Comparison of ENCODE assay signal across 7 mouse cellular contexts in genomic region chr4:45529986-45530597, GRCm38 (mm10). TPM values are rescaled to one million over a fixed set of nuclear protein-coding genes. Genes with fewer than 3 reads are reported as not detected.
DNase-seq lines count a peak whose midpoint lies in the region; ATAC-seq and TF ChIP-seq lines count a peak whose summit lies in the region.

No protein-coding gene starts in this region.

- H3K4me1 ChIP-seq in bone marrow macrophage, adult 2 months (ENCODE audit: control insufficient read depth, insufficient read depth, low read length): peaks cover 40% of the 10 kb centered on the region
- peaks cover 22% of the 10 kb centered on the region for H3K4me1 ChIP-seq in intestine, postnatal 0 days (replicated peaks; ENCODE audit: control insufficient read depth, insufficient read depth, low read length)
- H3K4me1 ChIP-seq in lung, postnatal 0 days (ENCODE audit: insufficient read depth, low read depth, low read length): peaks cover 11% of the 10 kb centered on the region
- H3K4me1 ChIP-seq in stomach, embryonic 14.5 days (ENCODE audit: control insufficient read depth, insufficient read depth, low read length): peaks cover 33% of the 10 kb centered on the region

- H3K9me3 ChIP-seq in intestine, postnatal 0 days (ENCODE audit: control insufficient read depth): no peaks in the 10 kb centered on the region
- H3K9me3 ChIP-seq in lung, postnatal 0 days (ENCODE audit: low read length): no peaks in the 10 kb centered on the region
- no peaks in the 10 kb centered on the region for H3K9me3 ChIP-seq in stomach, embryonic 14.5 days (ENCODE audit: control insufficient read depth, low read depth, low read length)

- no peak for TF ChIP-seq POLR2A in bone marrow macrophage, adult 2 months (IDR thresholded peaks at IDR 0.05; ENCODE audit: borderline replicate concordance, low read depth, low read length)

- no peaks in the 10 kb centered on the region for H3K27me3 ChIP-seq in intestine, postnatal 0 days (replicated peaks; ENCODE audit: control insufficient read depth, insufficient read depth, low read length)
- no peaks in the 10 kb centered on the region for H3K27me3 ChIP-seq in lung, postnatal 0 days (replicated peaks; ENCODE audit: insufficient read depth, low read length)
- H3K27me3 ChIP-seq in stomach, embryonic 14.5 days (ENCODE audit: control insufficient read depth, insufficient read depth, low read length): no peaks in the 10 kb centered on the region

- no peaks in the 10 kb centered on the region for H3K36me3 ChIP-seq in intestine, postnatal 0 days (ENCODE audit: control insufficient read depth, insufficient read depth)
- no peaks in the 10 kb centered on the region for H3K36me3 ChIP-seq in lung, postnatal 0 days (ENCODE audit: insufficient read depth, low read length)
- H3K36me3 ChIP-seq in stomach, embryonic 14.5 days (ENCODE audit: control insufficient read depth, insufficient read depth, low read length): no peaks in the 10 kb centered on the region

- TF ChIP-seq EP300 in lung, postnatal 0 days (IDR thresholded peaks at IDR 0.05): no peak

- no peak overlapping the region for H3K27ac ChIP-seq in bone marrow macrophage, adult 2 months (ENCODE audit: insufficient read depth, low read depth, low read length)
- peak overlapping the region; percentile 94 for H3K27ac ChIP-seq in intestine, postnatal 0 days (ENCODE audit: low read depth, low read length)
- H3K27ac ChIP-seq in lung, postnatal 0 days (ENCODE audit: low read length): peak overlapping the region; percentile 98
- H3K27ac ChIP-seq in stomach, embryonic 14.5 days (ENCODE audit: low read length): peak overlapping the region; percentile 84

- no peak for TF ChIP-seq CTCF in bone marrow macrophage, adult 2 months (IDR thresholded peaks at IDR 0.05; ENCODE audit: low read depth, low read length)
- no peak for TF ChIP-seq CTCF in intestine, postnatal 0 days (IDR thresholded peaks at IDR 0.05; ENCODE audit: low read depth)
- TF ChIP-seq CTCF in lung, postnatal 0 days (IDR thresholded peaks at IDR 0.05): peak; percentile 11; the same call in 1 of the 2 replicates

- peak; percentile 27 for DNase-seq in thymus, postnatal 0 days (ENCODE audit: low spot score)
- no peak for DNase-seq in thymus, postnatal 25 days
- peak; percentile 55 for DNase-seq in gastrocnemius, postnatal 25 days
- peak; percentile 74 for DNase-seq in lung, postnatal 0 days (ENCODE audit: low spot score)

- peak; percentile 14; the same call in 1 of the 2 replicates for ATAC-seq in intestine, postnatal 0 days
- ATAC-seq in lung, postnatal 0 days: peak; percentile 40
- ATAC-seq in stomach, embryonic 14.5 days (ENCODE audit: insufficient number of reproducible peaks, insufficient read depth, low FRiP score, low read depth): peak; percentile 40

- under 1% methylated on average over 82 of the region's 89 CpGs for WGBS in intestine, postnatal 0 days
- WGBS in lung, postnatal 0 days: under 1% methylated on average over 63 of the region's 89 CpGs
- WGBS in stomach, embryonic 14.5 days: under 1% methylated on average over 81 of the region's 89 CpGs

- H3K4me3 ChIP-seq in bone marrow macrophage, adult 2 months (ENCODE audit: insufficient read depth, low read length): peak overlapping the region; percentile 76
- peak overlapping the region; percentile 84 for H3K4me3 ChIP-seq in intestine, postnatal 0 days (ENCODE audit: low read depth, low read length)
- H3K4me3 ChIP-seq in lung, postnatal 0 days (ENCODE audit: low read depth, low read length): peak overlapping the region; percentile 84
- H3K4me3 ChIP-seq in stomach, embryonic 14.5 days (ENCODE audit: low read depth, low read length): peak overlapping the region; percentile 84

- H3K9ac ChIP-seq in intestine, postnatal 0 days (ENCODE audit: low read depth, low read length): peak overlapping the region; percentile 94
- H3K9ac ChIP-seq in lung, postnatal 0 days (replicated peaks; ENCODE audit: low read depth): peak overlapping the region; percentile 90
- H3K9ac ChIP-seq in stomach, embryonic 14.5 days (replicated peaks; ENCODE audit: low read depth, low read length): peak overlapping the region; percentile 75

- peak overlapping the region; percentile 98 for H3K4me2 ChIP-seq in intestine, postnatal 0 days (replicated peaks; ENCODE audit: low read depth)
- H3K4me2 ChIP-seq in lung, postnatal 0 days (replicated peaks; ENCODE audit: low read depth, low read length): peak overlapping the region; percentile 81
- H3K4me2 ChIP-seq in stomach, embryonic 14.5 days (replicated peaks; ENCODE audit: low read depth, low read length): peak overlapping the region; percentile 97

RNA-seq across cellular contexts. Expression of gene Shb, which starts 2.2 kb away (rescaled TPM):
- 3.9 and 4.7 TPM in 2 replicates for polyA plus RNA-seq in thymus, postnatal 0 days (2015; fragmentation: Nextera tagmentation; extraction: Ambion mirVana)
- polyA plus RNA-seq in bone marrow macrophage, adult 2 months (2012; ENCODE audit: insufficient read depth, insufficient read length, missing spikeins): 9.8 and 14.8 TPM in 2 replicates
- total RNA-seq in gastrocnemius, postnatal 25 days (2021): 1 to 10 TPM; 5.4 to 8.0 TPM
- 7.2 and 7.5 TPM in 2 replicates for polyA plus RNA-seq in intestine, postnatal 0 days (2015; fragmentation: Nextera tagmentation; extraction: Ambion mirVana)
- polyA plus RNA-seq in lung, postnatal 0 days (2015; fragmentation: Nextera tagmentation; extraction: Ambion mirVana): 7.1 and 8.8 TPM in 2 replicates
- 4.4 and 5.2 TPM in 2 replicates for polyA plus RNA-seq in stomach, embryonic 14.5 days (2014; fragmentation: Nextera tagmentation; extraction: Ambion mirVana)
